Mouse (Mus musculus): Measurements from ENCODE around the gene Itsn1.

Gene Itsn1

DNA sequence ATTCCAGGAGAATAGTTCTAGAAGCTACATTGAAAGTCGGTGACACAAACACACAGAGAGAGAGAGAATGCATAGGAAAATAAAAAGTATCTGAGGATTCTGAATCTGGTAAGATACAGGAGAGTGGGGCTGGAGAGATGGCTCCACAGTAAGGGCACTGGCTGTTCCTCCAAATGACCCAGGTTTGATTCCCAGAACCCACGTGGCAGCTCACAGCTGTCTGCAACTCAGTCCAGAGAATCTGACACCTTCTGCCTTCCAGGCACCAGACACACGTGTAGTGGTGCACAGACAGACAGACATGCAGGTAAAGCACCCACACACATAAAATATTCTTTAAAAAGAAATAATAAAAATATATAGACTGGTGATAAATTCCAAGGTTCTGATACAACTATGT is 144.6 kb downstream of the Itsn1 start:
- DNase-seq (ENCODE audit: low spot score) = no peak

DNA sequence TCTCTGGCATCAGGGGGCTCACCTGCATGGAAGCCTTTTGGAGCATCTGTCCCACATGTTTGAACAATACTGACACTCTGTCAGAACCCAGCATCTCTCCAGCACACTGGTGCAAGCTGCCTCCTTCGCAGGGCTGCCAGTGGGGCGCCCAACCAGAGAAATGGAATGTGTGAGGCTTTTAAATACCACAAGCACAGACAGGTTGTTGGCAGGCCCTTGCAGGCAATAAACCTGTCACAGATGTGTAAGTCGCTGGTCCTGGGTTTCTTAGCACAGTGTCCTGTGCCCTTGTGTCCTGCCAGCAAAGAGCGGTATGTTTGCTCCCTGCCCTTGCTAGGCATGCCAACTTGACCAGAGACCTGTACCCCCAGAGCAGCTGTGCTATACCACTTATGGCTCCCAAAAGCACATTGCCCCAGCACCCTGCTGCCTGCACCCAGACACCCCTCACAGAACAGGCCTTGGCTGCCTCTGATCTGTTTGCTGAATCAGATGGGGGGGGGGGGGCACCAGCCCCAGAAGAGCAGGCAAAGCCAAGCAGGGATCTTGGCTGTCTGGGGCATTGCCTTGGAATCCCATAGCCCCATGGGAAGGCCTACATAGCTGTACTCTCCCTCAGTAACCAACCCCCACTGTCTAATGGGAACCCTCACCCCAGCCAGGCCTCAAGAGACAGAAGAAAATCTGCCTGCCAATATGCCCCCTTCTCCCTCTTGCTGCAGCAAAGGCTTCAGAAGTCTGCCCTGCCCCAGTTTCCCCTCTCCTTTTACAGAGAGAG is 146.7 kb downstream of the Itsn1 start:
- no peak for DNase-seq (ENCODE audit: low spot score)

DNA sequence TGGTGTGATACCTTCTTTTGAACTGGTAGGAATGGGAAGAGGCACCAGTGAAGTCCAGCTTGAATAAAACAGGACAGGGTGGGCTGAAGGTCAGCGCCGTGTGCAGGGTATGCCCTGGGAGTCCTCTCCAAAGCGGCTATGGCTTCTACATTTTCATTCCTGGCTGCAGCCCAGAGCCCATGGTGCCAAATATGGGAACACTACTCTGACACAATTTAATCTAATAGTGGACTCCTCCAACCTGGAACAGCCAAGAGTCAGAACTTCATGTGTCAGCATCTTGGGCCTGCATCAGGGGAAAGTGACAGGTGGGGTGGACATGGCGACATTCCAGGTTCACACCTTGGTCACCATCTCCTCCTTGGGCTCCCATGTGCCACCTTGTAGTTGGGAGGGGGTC is 147.4 kb downstream of the Itsn1 start:
- no peak for DNase-seq (ENCODE audit: low spot score)

DNA sequence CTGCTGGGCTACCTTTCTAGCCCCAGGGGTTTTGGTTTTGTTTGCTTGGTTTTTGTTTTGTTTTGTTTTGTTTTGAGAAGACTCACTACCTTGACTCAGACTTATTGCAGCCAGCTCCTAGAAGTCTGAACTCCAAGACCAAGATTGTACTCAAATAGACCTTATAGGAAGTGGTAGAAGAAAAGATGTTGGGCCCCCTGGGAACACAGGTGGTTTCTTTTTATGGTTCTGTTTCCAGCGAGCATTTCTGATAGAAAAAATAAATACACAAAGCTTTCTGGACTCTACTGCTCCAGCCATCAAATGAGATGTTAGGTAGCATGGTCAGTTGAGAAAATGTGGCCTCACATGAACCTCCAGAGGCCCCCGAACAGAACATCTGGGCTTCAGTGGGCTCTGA is 150.0 kb downstream of the Itsn1 start:
- DNase-seq (ENCODE audit: low spot score) = no peak

DNA sequence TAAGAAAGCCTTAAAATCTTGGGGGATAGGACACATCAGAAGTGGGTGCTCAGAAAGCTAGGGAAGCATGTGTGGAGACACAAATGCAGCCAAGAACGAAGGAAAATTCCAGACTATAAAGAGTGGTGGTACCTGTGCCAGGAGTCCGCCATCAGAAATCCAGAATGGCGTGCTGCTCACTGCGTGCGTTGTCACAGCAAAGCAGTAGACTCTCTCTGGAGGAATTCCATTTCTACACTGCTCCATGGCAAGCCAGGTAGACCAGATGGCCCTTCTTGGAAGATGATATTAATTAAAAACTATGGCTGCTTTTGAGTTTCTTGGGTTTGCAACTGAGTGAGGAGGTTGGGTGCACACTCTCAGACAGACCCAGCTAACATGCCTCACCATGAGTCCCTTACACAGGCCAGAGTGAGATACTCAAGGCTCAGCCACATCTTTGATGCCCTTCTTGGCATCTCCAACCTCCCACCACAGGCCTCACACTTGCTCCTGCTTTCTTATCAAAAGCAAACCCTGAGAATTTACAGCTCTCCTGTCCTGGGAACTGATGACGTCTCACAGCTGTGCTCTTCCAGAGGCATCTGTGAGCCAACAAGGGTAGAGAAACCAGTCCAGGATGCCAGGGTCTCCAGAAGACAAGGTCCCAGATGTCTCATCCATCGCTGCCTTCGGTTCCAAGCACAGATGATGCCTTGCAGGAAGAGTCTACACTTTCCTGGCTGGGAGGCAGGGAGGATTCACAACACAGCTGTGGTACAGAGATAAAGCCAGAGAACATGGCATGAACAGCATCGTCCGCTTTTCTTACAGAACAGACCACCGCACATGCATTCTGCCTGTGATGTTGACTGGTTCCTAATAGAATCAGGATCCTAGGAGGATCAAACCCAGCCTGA is 152.0 kb downstream of the Itsn1 start:
- DNase-seq (ENCODE audit: low spot score) = no peak

DNA sequence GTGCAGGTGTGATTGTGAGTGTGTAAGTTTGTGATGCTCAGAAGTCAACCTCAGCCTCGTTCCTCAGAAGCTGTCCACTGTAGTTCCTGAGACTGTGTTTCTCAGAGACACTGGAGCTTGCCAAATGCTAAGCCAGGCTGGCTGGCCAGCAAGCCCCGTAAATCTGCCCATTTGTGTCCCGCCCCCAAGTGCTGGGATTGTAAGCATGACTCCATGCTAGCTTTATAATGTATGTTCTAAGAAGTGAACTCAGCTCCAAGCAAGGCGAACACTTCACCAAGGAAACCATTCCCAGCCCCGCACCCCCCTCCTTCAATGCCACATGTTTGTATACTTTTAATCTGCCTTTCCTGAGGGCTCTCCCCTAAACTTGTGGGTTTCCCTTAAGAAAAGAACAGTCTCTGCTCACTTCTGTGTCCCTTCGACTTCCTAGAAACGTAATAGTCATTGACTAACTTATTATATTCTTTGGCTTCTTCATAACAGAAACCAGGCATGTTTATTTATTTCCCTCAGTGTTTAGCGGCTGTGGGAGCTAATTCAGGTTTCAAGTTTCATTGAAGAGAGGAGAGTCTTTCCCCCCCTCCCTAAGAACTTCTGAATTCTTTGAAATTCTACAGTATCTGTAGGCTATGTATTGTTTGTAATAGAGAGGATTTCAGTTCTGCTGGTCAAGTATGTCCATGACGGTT is 153.2 kb downstream of the Itsn1 start:
- DNase-seq (ENCODE audit: low spot score) = no peak

DNA sequence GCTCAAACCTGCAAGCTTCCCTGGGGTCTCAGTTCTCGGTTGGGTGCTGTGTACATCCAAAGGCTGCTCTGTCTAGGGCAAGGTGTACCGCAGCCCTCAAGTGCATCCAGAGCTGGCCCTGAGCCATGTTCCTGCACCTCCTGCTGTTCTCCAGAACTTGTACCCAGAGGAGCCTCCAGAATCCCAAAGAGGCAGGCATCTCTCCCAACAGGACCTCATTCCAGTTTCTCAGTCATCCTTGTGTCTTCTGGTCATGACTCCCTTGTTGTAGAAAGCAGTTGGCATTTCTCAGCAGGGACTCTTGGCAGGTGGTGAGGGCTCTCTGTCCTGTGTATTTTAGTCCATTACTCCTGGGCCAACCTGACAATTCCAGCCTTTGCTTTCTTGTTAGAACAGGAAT is 154.6 kb downstream of the Itsn1 start:
- no peak for DNase-seq (ENCODE audit: low spot score)

DNA sequence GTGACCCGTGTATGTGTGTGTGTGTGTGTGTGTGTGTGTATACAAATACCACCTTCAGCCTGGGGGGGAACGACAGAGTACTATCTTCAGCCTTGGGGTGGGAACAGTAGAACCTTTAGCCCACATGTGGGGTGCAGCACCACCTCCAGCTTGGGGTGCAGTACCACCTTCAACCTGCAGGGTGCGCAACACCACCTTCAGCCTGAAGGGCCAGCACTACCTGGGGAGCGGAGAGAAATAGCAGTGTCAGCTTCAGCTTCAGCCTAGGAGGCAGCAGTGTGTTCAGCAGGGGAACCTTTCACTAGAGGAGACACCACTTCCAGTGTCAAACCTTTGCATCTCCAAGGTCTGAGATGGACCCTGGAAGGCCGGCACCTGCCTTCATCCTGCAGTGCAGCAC is 155.1 kb downstream of the Itsn1 start:
- peak; percentile 46 for DNase-seq (ENCODE audit: low spot score)

DNA sequence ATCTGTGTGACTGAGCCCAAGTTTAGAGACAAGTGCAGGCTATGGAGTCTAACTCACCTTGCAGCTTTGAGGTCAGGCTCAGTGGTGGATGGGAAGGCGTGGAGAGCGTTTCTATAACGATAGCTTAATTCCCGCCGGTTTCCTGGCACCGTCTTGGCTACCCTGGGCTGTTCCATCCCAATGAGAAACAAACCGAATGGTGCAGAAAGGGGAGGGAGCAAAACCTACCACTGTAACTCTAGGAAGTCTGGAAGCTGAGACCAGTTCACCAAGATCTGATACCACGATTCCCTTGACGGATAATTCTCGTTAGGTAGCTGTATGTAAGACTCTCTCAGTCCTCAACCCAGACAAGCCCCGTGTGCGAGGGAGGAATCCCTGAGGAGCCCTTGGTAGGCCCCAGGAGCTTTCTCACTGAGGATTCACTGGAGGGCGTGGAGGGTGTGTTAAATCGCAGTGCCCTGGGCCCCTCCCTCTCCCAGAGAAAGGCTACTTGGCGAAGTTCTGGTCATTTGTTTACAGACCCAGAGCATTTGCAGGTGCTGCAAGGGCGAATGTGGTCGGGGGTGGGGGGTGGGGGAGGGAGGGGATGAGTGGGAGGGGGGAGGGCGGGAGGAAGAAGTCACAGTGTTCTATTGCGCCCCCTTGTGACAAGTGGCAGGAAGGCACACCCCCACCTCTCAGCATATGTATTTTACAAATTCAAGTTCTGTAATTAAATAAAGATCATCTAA is 156.5 kb downstream of the Itsn1 start:
- peak; percentile 76 for DNase-seq (ENCODE audit: low spot score)

DNA sequence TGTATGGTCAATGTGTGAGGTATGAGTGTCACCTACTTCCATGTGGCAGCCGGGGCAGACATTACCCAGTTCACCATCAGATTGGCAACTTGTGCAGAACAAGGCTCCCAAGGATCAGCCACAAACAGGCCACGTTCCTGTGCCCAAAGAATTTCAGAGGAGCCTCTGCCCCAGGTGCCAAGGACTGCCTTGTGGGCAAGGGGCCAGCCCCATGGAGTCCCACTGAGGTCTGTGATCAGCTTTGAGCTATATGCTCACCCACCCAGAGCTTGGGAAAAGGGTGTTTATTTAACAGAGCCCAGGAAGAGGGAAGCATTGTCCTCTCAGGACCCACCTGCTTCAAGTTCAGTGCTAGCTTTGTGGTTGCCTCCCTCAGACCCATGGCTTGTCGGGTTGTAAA is 159.3 kb downstream of the Itsn1 start:
- no peak for DNase-seq (ENCODE audit: low spot score)

DNA sequence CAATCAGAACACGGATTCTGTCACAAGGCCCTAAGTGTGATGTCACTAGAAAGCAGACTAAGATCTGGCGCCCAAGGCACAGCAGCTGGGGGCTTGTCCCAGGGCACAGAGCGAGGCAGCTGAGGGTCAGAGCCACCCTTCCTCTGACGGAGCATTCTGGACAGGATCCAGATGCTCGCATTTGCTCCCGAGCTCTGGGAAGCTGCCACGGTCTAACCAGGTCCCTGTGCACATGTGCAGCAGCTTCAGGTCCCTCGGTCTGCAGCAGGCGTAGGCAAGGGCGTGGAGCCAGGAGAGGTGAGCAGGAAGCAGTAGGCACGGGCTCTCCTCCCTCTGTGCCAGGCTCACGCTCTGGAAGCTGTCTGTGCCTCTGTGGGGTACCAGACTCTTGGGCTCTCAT is 160.8 kb downstream of the Itsn1 start:
- DNase-seq (ENCODE audit: low spot score) = no peak

DNA sequence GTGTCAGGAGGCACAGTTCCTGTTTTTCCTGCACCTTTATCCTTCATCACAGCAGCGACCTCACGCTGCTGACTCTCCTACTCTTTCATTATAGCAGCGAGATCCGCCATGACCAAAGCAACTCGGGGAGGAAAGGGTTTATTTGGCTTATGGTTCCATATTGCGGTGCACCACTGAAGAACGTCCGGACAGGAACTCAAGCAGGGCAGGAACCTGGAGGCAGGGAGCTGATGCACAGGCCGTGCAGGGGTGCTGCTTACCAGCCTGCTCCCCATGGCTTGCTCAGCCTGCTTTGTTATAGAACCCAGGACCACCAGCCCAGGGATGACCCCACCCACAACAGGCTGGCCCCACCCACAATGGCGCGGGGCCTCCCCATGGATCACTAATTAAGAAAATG is 162.1 kb downstream of the Itsn1 start:
- DNase-seq (ENCODE audit: low spot score) = no peak

DNA sequence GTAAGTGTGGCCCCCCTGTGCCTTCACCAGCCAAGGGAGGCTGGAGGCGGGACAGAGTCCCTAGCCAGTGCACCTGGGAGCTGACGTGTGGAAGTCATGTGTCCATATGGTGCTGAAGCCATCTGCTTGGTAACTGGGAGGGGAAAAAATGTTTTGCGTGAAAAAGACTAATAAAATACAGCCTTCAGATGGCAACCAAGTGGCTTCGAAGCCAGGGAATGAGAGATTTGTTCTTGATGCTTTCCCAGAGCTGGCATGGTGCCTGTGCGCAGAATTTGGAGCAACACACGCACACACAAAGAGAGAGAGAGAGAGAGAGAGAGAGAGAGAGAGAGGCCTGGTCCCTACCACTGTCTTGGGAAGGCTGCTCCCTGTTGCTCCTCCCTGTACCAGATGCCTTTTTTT is 167.3 kb downstream of the Itsn1 start:
- no peak for DNase-seq (ENCODE audit: low spot score)

DNA sequence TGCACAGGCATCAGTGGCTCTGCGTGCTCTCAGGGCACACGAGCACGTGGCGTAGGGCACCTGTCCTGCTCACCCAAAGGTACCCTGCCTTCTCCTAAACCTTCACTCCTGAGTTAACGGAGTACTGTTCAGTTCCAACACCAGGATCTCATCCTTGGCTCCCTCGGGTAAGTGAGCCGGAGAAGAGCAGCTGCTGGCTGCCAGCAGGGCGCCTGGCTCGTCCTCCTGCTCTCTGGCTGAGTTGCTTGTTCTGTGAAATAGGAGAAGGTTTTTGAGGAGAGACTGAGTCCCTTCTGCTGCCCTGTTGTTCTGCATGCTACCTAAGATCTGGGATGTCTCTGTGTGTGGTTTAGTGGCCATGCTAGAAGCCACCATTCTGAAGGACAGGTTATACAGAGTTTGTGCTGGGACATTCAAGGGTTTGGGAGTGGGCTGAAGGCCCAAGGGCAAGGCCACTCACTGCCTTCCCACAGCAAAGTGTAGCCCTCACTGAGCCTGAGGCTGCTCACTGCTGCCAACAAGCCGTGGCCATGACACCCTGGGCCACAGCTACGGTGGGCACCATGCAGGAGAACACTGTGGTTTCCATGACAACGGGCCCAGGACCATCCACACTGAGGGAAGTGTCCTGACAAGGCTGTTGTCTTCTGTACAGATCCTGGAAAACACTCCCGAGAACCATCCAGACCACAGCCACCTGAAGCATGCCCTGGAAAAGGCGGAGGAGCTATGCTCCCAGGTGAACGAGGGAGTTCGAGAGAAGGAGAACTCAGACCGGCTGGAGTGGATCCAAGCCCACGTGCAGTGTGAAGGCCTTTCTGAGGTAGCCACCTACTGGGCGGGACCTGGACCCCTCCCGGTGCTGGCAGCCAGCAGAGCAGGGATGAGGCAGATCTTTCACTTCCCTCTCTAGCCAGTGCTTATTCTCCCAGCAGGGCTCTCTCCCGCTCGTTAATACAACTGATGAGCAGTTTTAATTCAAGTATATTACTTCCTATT is 170.1 kb downstream of the Itsn1 start:
- no peak for DNase-seq (ENCODE audit: low spot score)

DNA sequence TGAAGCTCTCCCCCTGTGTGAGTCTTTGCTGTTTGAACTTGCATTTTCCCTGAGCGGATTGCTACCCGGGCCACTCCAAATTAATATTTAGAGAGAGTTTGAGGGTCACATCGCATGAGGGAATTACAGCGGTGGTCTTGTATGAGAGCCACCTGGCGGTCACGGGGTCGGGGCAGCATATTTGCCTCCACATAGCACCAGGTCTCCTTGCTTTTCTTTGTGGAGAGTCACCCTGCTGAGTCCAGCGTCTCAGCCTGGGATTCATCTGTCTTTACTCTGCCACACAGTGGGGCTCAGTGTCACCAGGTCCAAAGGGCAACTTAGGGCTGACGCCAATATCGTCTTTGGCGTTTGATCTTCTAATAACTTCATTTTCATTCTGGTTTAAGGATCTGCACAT is 171.2 kb downstream of the Itsn1 start:
- peak; percentile 64 for DNase-seq (ENCODE audit: low spot score)

DNA sequence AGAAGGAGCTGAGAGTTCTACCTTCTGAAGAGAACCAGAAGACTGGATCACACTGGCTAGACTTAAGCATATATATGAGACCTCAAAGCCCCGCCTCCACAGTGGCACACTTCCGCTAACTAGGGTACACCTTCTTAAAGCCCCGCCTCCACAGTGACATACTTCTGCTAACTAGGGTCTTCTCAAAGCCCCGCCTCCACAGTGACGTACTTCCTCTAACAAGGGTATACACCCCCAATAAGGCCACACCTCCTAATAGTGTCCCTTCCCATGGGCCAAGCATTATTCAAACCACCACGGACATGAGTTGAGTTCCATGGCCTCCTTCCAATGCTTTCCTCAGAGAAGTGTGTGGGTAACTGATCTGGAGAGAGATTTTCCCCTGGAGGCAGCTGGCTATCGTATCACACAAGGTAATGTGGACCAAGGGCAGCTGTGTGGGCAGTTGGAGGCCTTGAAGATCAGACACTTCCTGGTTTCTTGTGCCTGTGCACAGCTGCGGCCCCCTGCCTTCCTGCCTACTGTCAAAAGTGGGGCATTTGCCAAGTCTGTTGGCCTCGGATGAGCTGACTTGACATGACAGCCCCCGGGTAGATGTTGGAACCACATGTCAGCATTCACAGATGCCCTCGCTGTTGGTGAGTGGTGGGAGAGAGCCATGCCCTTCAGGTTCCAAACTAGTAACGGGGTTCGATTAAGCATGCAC is 174.9 kb downstream of the Itsn1 start:
- DNase-seq (ENCODE audit: low spot score) = no peak

DNA sequence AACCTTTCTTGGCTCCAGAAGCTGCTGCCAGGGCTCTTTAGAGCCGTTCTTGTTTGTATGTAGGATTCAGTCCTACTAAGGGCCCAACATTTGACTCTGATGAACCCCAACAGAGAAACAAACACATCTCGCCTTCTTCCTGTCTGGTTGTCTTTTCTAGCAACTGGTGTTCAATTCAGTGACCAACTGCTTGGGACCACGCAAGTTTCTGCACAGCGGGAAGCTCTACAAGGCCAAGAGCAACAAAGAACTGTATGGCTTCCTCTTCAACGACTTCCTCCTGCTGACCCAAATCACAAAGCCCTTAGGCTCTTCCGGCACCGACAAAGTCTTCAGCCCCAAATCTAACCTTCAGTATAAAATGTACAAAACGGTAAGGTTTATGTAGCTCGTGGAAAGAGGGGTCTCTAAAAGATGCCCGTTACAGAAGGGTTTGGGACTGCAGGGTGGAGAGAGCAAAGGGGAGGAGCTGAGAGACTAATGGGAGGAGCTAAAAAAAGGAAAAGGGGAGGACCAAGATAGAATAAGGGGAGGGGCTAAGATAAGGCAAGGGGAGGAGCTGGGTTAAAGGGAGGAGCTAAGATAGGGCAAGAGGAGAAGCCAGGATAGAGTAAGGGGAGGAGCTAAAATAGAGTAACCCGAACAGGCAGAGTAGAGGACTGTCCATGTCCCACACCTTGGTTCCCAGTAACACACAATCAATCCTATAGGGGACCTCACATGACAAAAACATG is 176.2 kb downstream of the Itsn1 start:
- DNase-seq (ENCODE audit: low spot score) = no peak

DNA sequence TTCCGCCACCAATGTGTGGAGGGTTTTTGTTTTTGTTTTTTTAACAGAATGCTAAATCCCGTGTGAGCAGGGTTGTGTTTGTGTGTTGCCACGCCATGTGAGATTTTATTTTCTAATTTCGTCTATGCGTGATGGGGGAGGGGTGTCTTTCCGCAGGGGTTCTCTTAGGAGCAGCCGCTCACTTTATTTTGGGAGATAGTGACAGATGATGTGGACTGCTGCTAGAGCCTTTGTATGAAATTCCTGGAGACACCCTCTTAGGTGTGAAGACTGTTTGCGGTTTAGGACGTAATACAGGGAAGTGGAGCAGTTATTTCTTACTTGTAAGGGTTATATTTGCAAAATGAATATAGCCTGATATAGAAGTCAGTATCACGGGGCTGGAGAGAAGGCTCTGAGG is 176.9 kb downstream of the Itsn1 start:
- no peak for DNase-seq (ENCODE audit: low spot score)

DNA sequence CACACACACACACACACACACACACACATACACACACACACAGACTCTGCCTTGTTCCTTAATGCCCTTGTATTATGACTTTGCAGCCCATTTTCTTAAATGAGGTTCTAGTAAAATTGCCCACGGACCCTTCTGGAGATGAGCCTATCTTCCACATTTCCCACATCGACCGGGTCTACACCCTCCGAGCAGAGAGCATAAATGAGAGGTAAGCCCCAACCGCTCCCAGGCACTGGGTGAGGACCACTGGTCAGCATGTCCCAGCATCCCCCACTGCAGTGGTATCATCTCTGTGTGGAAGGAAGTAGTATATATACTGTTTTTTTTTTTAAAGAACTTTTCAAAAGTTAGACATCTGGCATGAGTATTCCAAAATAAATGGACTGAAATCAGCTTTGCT is 177.6 kb downstream of the Itsn1 start:
- DNase-seq (ENCODE audit: low spot score) = no peak

DNA sequence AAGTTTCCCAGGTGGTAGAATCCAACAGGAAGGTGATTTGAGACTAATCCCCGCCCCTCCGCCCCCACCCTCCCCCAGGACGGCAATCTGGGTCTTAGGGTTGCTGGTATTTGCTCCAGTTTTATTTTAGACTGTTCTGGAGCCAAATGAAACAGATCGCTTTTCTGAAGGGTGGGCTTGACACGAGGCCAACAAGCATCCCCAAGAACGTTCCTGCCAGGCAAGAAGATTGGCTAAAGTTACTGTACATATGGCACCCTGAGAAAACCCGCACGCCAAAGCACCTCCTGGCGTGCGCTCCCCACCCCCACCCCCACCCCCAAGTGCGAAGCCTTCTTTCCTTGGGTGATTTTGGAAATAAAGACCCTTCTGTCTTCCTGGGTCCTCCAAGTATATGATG is 178.1 kb downstream of the Itsn1 start:
- DNase-seq (ENCODE audit: low spot score) = no peak
